Comparison of ENCODE assay signal across 8 mouse cellular contexts in the genomic region with DNA sequence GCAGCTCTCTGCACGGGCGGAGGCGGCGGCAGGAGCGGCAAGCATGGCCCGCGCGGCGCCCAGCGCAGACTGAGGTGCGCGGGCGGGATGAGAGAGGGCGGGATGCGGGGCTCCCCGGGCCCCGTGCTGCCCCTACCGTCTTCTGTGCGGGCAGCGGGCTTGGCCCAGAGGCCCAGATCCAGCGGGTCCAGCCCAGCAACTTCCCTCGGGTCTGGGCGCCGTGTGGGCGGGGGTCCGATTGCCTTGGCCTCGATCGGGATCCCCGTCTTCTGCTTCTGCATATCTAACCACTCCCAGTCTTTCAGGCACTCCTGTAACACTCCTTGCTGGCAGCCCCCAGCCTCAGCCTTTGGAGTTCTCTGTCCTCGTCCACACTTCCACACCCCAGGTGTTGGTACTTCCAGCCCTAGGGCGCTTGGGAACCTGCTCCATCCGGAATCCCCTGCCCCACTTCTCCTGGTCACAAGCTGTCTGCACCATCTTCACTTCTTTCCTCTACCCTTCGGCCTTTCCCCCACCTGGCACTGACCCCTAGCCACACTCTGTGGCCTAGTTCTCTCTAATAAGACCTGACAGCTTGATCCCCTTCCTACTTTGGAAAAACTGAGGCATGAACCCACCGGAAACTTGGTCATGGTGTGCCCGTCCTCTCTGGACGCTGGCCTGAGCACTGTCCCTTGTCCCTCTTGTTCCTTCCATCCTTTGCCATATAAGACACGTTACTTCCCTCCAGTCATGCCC. TPM values are rescaled to one million over a fixed set of nuclear protein-coding genes. Genes with fewer than 3 reads are reported as not detected.
DNase-seq lines count a peak whose midpoint lies in the region; ATAC-seq lines count a peak whose summit lies in the region.

No protein-coding gene starts in this region.

- H3K4me3 ChIP-seq in embryonic facial prominence, embryonic 12.5 days, result peak overlapping the region; percentile 79
- H3K4me3 ChIP-seq in hindbrain, embryonic 14.5 days (replicated peaks; ENCODE audit: low read length), result peak overlapping the region; percentile 70
- H3K4me3 ChIP-seq in midbrain, embryonic 10.5 days, result peak overlapping the region; percentile 88

- H3K4me1 ChIP-seq in embryonic facial prominence, embryonic 12.5 days, result peaks cover 19% of the 10 kb centered on the region
- peaks cover 21% of the 10 kb centered on the region for H3K4me1 ChIP-seq in hindbrain, embryonic 14.5 days (replicated peaks; ENCODE audit: control insufficient read depth, insufficient read depth, low read length)
- H3K4me1 ChIP-seq in midbrain, embryonic 10.5 days, result peaks cover 28% of the 10 kb centered on the region

- H3K9me3 ChIP-seq in embryonic facial prominence, embryonic 12.5 days, result no peaks in the 10 kb centered on the region
- H3K9me3 ChIP-seq in hindbrain, embryonic 14.5 days (ENCODE audit: control insufficient read depth, low read length), result no peaks in the 10 kb centered on the region
- H3K9me3 ChIP-seq in midbrain, embryonic 10.5 days (replicated peaks), result no peaks in the 10 kb centered on the region

- ATAC-seq in cerebellum, adult (ENCODE audit: insufficient number of reproducible peaks, low FRiP score, low TSS enrichment), result no peak
- ATAC-seq in embryonic facial prominence, embryonic 12.5 days (ENCODE audit: insufficient number of reproducible peaks, insufficient read depth, low FRiP score, low TSS enrichment), result peak; percentile 68; the same call in 1 of the 2 replicates
- ATAC-seq in hindbrain, embryonic 14.5 days (ENCODE audit: low FRiP score), result peak; percentile 72

- H3K27me3 ChIP-seq in embryonic facial prominence, embryonic 12.5 days, result no peaks in the 10 kb centered on the region
- H3K27me3 ChIP-seq in hindbrain, embryonic 14.5 days (ENCODE audit: control insufficient read depth, insufficient read depth, low read length), result no peaks in the 10 kb centered on the region
- no peaks in the 10 kb centered on the region for H3K27me3 ChIP-seq in midbrain, embryonic 10.5 days (ENCODE audit: low read depth, poor library complexity, severe bottlenecking)

- H3K27ac ChIP-seq in embryonic facial prominence, embryonic 12.5 days, result peak overlapping the region; percentile 92
- peak overlapping the region; percentile 77 for H3K27ac ChIP-seq in hindbrain, embryonic 14.5 days
- H3K27ac ChIP-seq in midbrain, embryonic 10.5 days (replicated peaks), result peak overlapping the region; percentile 97

- intact Hi-C loops in left cerebral cortex, postnatal 36 days (cut with DNase I), result no loop called here
- intact Hi-C loops in left cerebral cortex, postnatal 10 days (cut with DNase I), result no loop called here

- peak overlapping the region; percentile 96 for H3K9ac ChIP-seq in embryonic facial prominence, embryonic 12.5 days
- peak overlapping the region; percentile 83 for H3K9ac ChIP-seq in hindbrain, embryonic 14.5 days

- DNase-seq in cerebellum, adult 11-12 months, result peak; percentile 79
- peak; percentile 71 to 82 for DNase-seq in left cerebral cortex, postnatal 36 days (ENCODE audit: low spot score in 2 of 2)
- no peak for DNase-seq in left cerebral cortex, postnatal 10 days (ENCODE audit: extremely low spot score in 1 of 2, low spot score in 2 of 2)
- DNase-seq in hindbrain, embryonic 14.5 days (ENCODE audit: low spot score), result peak; percentile 36
- DNase-seq in midbrain, embryonic 10.5 days (ENCODE audit: low spot score), result no peak
- no peak for DNase-seq in T-cell, adult 2 months (ENCODE audit: low spot score)

- 2% methylated on average over 19 of the region's 37 CpGs for WGBS in embryonic facial prominence, embryonic 12.5 days
- WGBS in hindbrain, embryonic 14.5 days, result 1% methylated on average over 19 of the region's 37 CpGs
- WGBS in midbrain, embryonic 10.5 days, result 3% methylated on average over 33 of the region's 37 CpGs

- H3K4me2 ChIP-seq in embryonic facial prominence, embryonic 12.5 days (replicated peaks), result peak overlapping the region; percentile 90
- peak overlapping the region; percentile 81 for H3K4me2 ChIP-seq in hindbrain, embryonic 14.5 days (replicated peaks)

- 0 out of 2 replicates have a peak, but pooled peaks cover 2% of the 10 kb centered on the region for H3K36me3 ChIP-seq in embryonic facial prominence, embryonic 12.5 days
- no peaks in the 10 kb centered on the region for H3K36me3 ChIP-seq in hindbrain, embryonic 14.5 days (replicated peaks; ENCODE audit: control insufficient read depth, insufficient read depth)
- H3K36me3 ChIP-seq in midbrain, embryonic 10.5 days, result peaks cover 18% of the 10 kb centered on the region; the same call in 1 of the 2 replicates

RNA-seq across cellular contexts. Expression of a gene that starts 0.5 kb away (rescaled TPM):
- 10 to 100 TPM; 93.3 to 94.1 TPM for total RNA-seq in left cerebral cortex, postnatal 36 days (2021)
- total RNA-seq in left cerebral cortex, postnatal 10 days (2021), result 10 to 100 TPM; 85.5 to 86.1 TPM
- 44.6 and 45.5 TPM in 2 replicates for polyA plus RNA-seq in embryonic facial prominence, embryonic 12.5 days (2016; fragmentation: Nextera tagmentation; extraction: Ambion mirVana)
- polyA plus RNA-seq in hindbrain, embryonic 14.5 days (2014; fragmentation: Nextera tagmentation; extraction: Ambion mirVana), result 17.6 and 18.3 TPM in 2 replicates
- 24.3 and 25.4 TPM in 2 replicates for polyA plus RNA-seq in midbrain, embryonic 10.5 days (2016; fragmentation: Nextera tagmentation; extraction: Ambion mirVana)

RNA-seq across cellular contexts. Expression of a gene that starts 17.9 kb away (rescaled TPM):
- 10 to 100 TPM; 17.2 to 21.7 TPM for total RNA-seq in left cerebral cortex, postnatal 36 days (2021)
- total RNA-seq in left cerebral cortex, postnatal 10 days (2021), result 10 to 100 TPM; 11.5 to 12.0 TPM
- polyA plus RNA-seq in embryonic facial prominence, embryonic 12.5 days (2016; fragmentation: Nextera tagmentation; extraction: Ambion mirVana), result 16.8 and 17.0 TPM in 2 replicates
- polyA plus RNA-seq in hindbrain, embryonic 14.5 days (2014; fragmentation: Nextera tagmentation; extraction: Ambion mirVana), result 5.0 and 5.8 TPM in 2 replicates
- polyA plus RNA-seq in midbrain, embryonic 10.5 days (2016; fragmentation: Nextera tagmentation; extraction: Ambion mirVana), result 12.2 and 12.7 TPM in 2 replicates

Comparison
In these comparisons a context has a peak if more than half of its experiments do, and no peak if none do; other contexts are left out.
1. DNase-seq: peak in cerebellum, adult 11-12 months (single experiment), left cerebral cortex, postnatal 36 days (2 of 2) and hindbrain, embryonic 14.5 days (single experiment); none in left cerebral cortex, postnatal 10 days (0 of 2), midbrain, embryonic 10.5 days (single experiment) and T-cell, adult 2 months (single experiment).
2. Peak in every context shown above with its lines, with median percentiles within 50 percentile points of each other: H3K27ac ChIP-seq and H3K4me3 ChIP-seq.